Mouse (Mus musculus): ENCODE results near the gene Cldn19. TPM values are rescaled to one million over a fixed set of nuclear protein-coding genes. Genes with fewer than 3 reads are reported as not detected.
A peak's percentile ranks its signal among the peaks of the same experiment; 100 is the strongest.
"Not testable (repeated sequence)": the region's sequence is repeated elsewhere in the genome, so short reads cannot be mapped to it uniquely, and the experiment has no call there.

Gene Cldn19
- polyA plus RNA-seq, 1 experiment from 2014 or later: 0.25 TPM

DNA sequence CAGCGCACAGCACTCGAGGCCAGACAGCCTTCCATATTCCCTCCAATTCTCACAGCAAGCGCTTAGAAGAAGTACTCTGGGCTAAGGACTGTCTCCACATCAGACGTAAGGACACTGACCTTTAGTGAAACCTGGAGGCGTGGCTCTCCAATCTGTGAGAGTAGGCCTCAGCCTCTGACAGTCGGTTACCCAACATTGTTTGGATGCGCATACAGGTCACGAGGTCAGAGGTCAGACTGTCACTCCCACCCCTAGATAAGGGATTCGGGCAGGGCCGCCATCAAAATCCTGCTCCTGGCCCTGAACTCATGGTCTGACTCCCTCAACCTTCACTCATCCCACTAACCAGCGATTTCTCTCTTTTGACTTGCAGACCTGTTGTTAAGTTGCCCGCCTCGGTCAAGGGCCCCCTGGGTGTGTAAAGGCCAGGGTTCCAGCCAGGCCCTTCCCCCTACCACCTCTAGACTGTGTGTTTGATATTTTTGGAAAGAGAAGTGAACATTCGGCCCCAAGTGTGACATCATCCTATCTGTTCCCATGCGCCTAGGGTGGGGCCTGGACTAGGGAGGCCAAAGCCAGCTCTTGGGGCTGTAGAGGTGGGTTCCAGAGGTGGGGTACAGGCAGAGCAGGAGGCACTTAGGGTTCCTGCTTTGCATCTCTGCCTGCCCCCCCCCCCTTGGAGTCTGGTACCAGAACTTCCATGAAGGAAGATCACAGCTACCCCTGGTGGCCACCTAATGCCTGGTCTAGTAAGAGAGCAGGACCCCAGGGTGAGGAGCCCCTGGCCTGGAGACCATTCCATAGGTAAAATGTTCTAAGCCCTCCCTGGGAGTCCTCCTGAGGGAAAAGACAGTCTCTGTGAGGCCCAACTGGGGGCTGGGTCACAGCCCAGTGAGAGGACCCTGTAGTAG, 4.4 kb downstream of the Cldn19 start:
- H3K9me3 ChIP-seq (ENCODE audit: control insufficient read depth, low read length): no peaks in the 10 kb centered on the region
- H3K27me3 ChIP-seq (ENCODE audit: control insufficient read depth, insufficient read depth, low read length): no peaks in the 10 kb centered on the region
- no peak for DNase-seq (ENCODE audit: low spot score)
- no peak overlapping the region for H3K4me3 ChIP-seq (ENCODE audit: low read depth, low read length)
- 73% methylated on average over 15 of the region's 15 CpGs for whole genome bisulfite sequencing
- no peak overlapping the region for H3K27ac ChIP-seq (ENCODE audit: low read depth, low read length)
- H3K9ac ChIP-seq (ENCODE audit: low read depth, low read length): no peak overlapping the region
- H3K4me2 ChIP-seq (replicated peaks; ENCODE audit: low read depth, low read length): no peak overlapping the region
- H3K4me1 ChIP-seq (replicated peaks; ENCODE audit: control insufficient read depth, insufficient read depth, low read length): no peaks in the 10 kb centered on the region
- H3K36me3 ChIP-seq (ENCODE audit: control insufficient read depth, insufficient read depth, low read length): no peaks in the 10 kb centered on the region
- ATAC-seq (ENCODE audit: low FRiP score): 0 out of 2 replicates have a peak, but pooled peaks have one; percentile 27

- Histone ChIP-seq H3K4me1 (replicated peaks; ENCODE audit: control insufficient read depth, insufficient read depth, low read length) (no peaks in the 10 kb centered on the region), H3K27me3 (ENCODE audit: control insufficient read depth, insufficient read depth, low read length) (no peaks in the 10 kb centered on the region), H3K4me2 (replicated peaks; ENCODE audit: low read depth, low read length) (no peak overlapping the region), H3K36me3 (ENCODE audit: control insufficient read depth, insufficient read depth, low read length) (no peaks in the 10 kb centered on the region), H3K4me3 (ENCODE audit: low read depth, low read length) (no peak overlapping the region), H3K27ac (ENCODE audit: low read depth, low read length) (no peak overlapping the region), H3K9me3 (ENCODE audit: control insufficient read depth, low read length) (no peaks in the 10 kb centered on the region), H3K9ac (ENCODE audit: low read depth, low read length) (no peak overlapping the region)
- ATAC-seq (ENCODE audit: low FRiP score): no peak
- no peak for DNase-seq (ENCODE audit: low spot score)
- 67% methylated on average over 7 of the region's 7 CpGs for WGBS
These were observed 6.0 kb downstream of the Cldn19 start for GRCm38 (mm10) chr4:119261087-119261713.

- Histone ChIP-seq H3K4me3 (ENCODE audit: low read depth, low read length) (no peak overlapping the region), H3K27ac (ENCODE audit: low read depth, low read length) (no peak overlapping the region), H3K27me3 (ENCODE audit: control insufficient read depth, insufficient read depth, low read length) (no peaks in the 10 kb centered on the region), H3K9me3 (ENCODE audit: control insufficient read depth, low read length) (no peaks in the 10 kb centered on the region), H3K4me1 (replicated peaks; ENCODE audit: control insufficient read depth, insufficient read depth, low read length) (no peaks in the 10 kb centered on the region), H3K36me3 (ENCODE audit: control insufficient read depth, insufficient read depth, low read length) (no peaks in the 10 kb centered on the region), H3K9ac (ENCODE audit: low read depth, low read length) (no peak overlapping the region), H3K4me2 (replicated peaks; ENCODE audit: low read depth, low read length) (no peak overlapping the region)
- DNase-seq (ENCODE audit: low spot score) (no peak), ATAC-seq (ENCODE audit: low FRiP score) (no peak)
- WGBS: 93% methylated on average over 5 of the region's 5 CpGs
These were observed 7.3 kb downstream of the Cldn19 start for GRCm38 (mm10) chr4:119262483-119262882.

GRCm38 (mm10) chr4:119263459-119263858, 8.2 kb downstream of the Cldn19 start:
- Histone ChIP-seq H3K27ac (ENCODE audit: low read depth, low read length) (no peak overlapping the region), H3K9me3 (ENCODE audit: control insufficient read depth, low read length) (no peaks in the 10 kb centered on the region), H3K4me1 (replicated peaks; ENCODE audit: control insufficient read depth, insufficient read depth, low read length) (no peaks in the 10 kb centered on the region), H3K9ac (ENCODE audit: low read depth, low read length) (no peak overlapping the region), H3K4me3 (ENCODE audit: low read depth, low read length) (no peak overlapping the region), H3K27me3 (ENCODE audit: control insufficient read depth, insufficient read depth, low read length) (no peaks in the 10 kb centered on the region), H3K4me2 (replicated peaks; ENCODE audit: low read depth, low read length) (no peak overlapping the region), H3K36me3 (ENCODE audit: control insufficient read depth, insufficient read depth, low read length) (no peaks in the 10 kb centered on the region)
- DNase-seq (ENCODE audit: low spot score) (no peak), ATAC-seq (ENCODE audit: low FRiP score) (no peak)
- 84% methylated on average over 3 of the region's 3 CpGs for WGBS

GRCm38 (mm10) chr4:119266606-119267005, 11.4 kb downstream of the Cldn19 start:
- no peak for DNase-seq (ENCODE audit: low spot score)
- no peak overlapping the region for H3K27ac ChIP-seq (ENCODE audit: low read depth, low read length)
- H3K4me2 ChIP-seq (replicated peaks; ENCODE audit: low read depth, low read length): no peak overlapping the region
- no peaks in the 10 kb centered on the region for H3K27me3 ChIP-seq (ENCODE audit: control insufficient read depth, insufficient read depth, low read length)
- no peaks in the 10 kb centered on the region for H3K4me1 ChIP-seq (replicated peaks; ENCODE audit: control insufficient read depth, insufficient read depth, low read length)
- H3K4me3 ChIP-seq (ENCODE audit: low read depth, low read length): no peak overlapping the region
- WGBS: 79% methylated on average over 13 of the region's 13 CpGs
- no peaks in the 10 kb centered on the region for H3K36me3 ChIP-seq (ENCODE audit: control insufficient read depth, insufficient read depth, low read length)
- ATAC-seq (ENCODE audit: low FRiP score): no peak
- no peak overlapping the region for H3K9ac ChIP-seq (ENCODE audit: low read depth, low read length)
- no peaks in the 10 kb centered on the region for H3K9me3 ChIP-seq (ENCODE audit: control insufficient read depth, low read length)

- Histone ChIP-seq H3K36me3 (ENCODE audit: control insufficient read depth, insufficient read depth, low read length) (peaks cover 18% of the 10 kb centered on the region), H3K9ac (ENCODE audit: low read depth, low read length) (no peak overlapping the region), H3K4me3 (ENCODE audit: low read depth, low read length) (no peak overlapping the region), H3K27ac (ENCODE audit: low read depth, low read length) (no peak overlapping the region), H3K9me3 (ENCODE audit: control insufficient read depth, low read length) (no peaks in the 10 kb centered on the region), H3K4me1 (replicated peaks; ENCODE audit: control insufficient read depth, insufficient read depth, low read length) (no peaks in the 10 kb centered on the region), H3K27me3 (ENCODE audit: control insufficient read depth, insufficient read depth, low read length) (no peaks in the 10 kb centered on the region), H3K4me2 (replicated peaks; ENCODE audit: low read depth, low read length) (no peak overlapping the region)
- WGBS: 83% methylated on average over 1 of the region's 1 CpGs
- no peak for DNase-seq (ENCODE audit: low spot score)
- ATAC-seq (ENCODE audit: low FRiP score): no peak
These were observed 19.4 kb downstream of the Cldn19 start for GRCm38 (mm10) chr4:119274627-119275026.

GRCm38 (mm10) chr4:119275226-119275625, 20.0 kb downstream of the Cldn19 start:
- Histone ChIP-seq H3K9ac (ENCODE audit: low read depth, low read length) (no peak overlapping the region), H3K4me3 (ENCODE audit: low read depth, low read length) (no peak overlapping the region), H3K4me2 (replicated peaks; ENCODE audit: low read depth, low read length) (no peak overlapping the region), H3K36me3 (ENCODE audit: control insufficient read depth, insufficient read depth, low read length) (peaks cover 18% of the 10 kb centered on the region), H3K27me3 (ENCODE audit: control insufficient read depth, insufficient read depth, low read length) (no peaks in the 10 kb centered on the region), H3K9me3 (ENCODE audit: control insufficient read depth, low read length) (no peaks in the 10 kb centered on the region), H3K27ac (ENCODE audit: low read depth, low read length) (no peak overlapping the region), H3K4me1 (replicated peaks; ENCODE audit: control insufficient read depth, insufficient read depth, low read length) (no peaks in the 10 kb centered on the region)
- 81% methylated on average over 2 of the region's 2 CpGs for WGBS
- no peak for ATAC-seq (ENCODE audit: low FRiP score)
- no peak for DNase-seq (ENCODE audit: low spot score)

GRCm38 (mm10) chr4:119275726-119276125, 20.5 kb downstream of the Cldn19 start:
- H3K4me3 ChIP-seq (ENCODE audit: low read depth, low read length): no peak overlapping the region
- H3K27me3 ChIP-seq (ENCODE audit: control insufficient read depth, insufficient read depth, low read length): no peaks in the 10 kb centered on the region
- peaks cover 18% of the 10 kb centered on the region for H3K36me3 ChIP-seq (ENCODE audit: control insufficient read depth, insufficient read depth, low read length)
- H3K4me2 ChIP-seq (replicated peaks; ENCODE audit: low read depth, low read length): no peak overlapping the region
- no peak overlapping the region for H3K9ac ChIP-seq (ENCODE audit: low read depth, low read length)
- WGBS: 73% methylated on average over 2 of the region's 2 CpGs
- DNase-seq (ENCODE audit: low spot score): no peak
- no peaks in the 10 kb centered on the region for H3K9me3 ChIP-seq (ENCODE audit: control insufficient read depth, low read length)
- H3K4me1 ChIP-seq (replicated peaks; ENCODE audit: control insufficient read depth, insufficient read depth, low read length): no peaks in the 10 kb centered on the region
- no peak for ATAC-seq (ENCODE audit: low FRiP score)
- no peak overlapping the region for H3K27ac ChIP-seq (ENCODE audit: low read depth, low read length)

DNA sequence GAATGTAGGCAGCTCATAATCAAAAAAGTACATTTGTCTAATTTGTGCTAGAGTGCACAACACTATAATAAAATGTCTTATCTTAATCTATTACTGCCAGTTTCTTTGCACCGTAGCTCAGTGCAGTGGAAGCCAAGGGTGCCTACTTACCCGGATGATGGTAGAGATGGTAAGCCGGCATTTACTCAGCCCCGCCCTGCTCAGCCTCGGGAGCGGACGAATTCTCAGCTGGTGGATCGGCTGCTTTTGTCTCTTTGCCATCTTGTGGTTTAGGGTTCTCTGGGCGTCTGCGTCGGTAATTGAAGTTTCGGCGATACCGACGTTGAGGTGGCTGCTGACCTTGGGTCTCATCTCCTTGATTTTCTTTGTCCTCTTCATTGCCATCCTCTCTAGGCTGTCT, 23.6 kb downstream of the Cldn19 start:
- not testable (repeated sequence) for H3K9me3 ChIP-seq (ENCODE audit: control insufficient read depth, low read length); H3K9ac ChIP-seq (ENCODE audit: low read depth, low read length); H3K4me1 ChIP-seq (replicated peaks; ENCODE audit: control insufficient read depth, insufficient read depth, low read length); ATAC-seq (ENCODE audit: low FRiP score); H3K27me3 ChIP-seq (ENCODE audit: control insufficient read depth, insufficient read depth, low read length); H3K4me2 ChIP-seq (replicated peaks; ENCODE audit: low read depth, low read length); H3K27ac ChIP-seq (ENCODE audit: low read depth, low read length); DNase-seq (ENCODE audit: low spot score); H3K4me3 ChIP-seq (ENCODE audit: low read depth, low read length)
- 89% methylated on average over 15 of the region's 15 CpGs for WGBS
- peaks cover 24% of the 10 kb centered on the region for H3K36me3 ChIP-seq (ENCODE audit: control insufficient read depth, insufficient read depth, low read length)

Data from hindbrain, embryonic 11.5 days (tissue).